Mouse (Mus musculus) limb, embryonic 14.5 days (tissue): ENCODE data around the gene Wdr90. TPM values are rescaled to one million over a fixed set of nuclear protein-coding genes. Genes with fewer than 3 reads are reported as not detected.
"Not testable (repeated sequence)": the region's sequence is repeated elsewhere in the genome, so short reads cannot be mapped to it uniquely, and the experiment has no call there.

Source experiments
- ATAC-seq: fragments of 200-750 bp; cut with Nextera tagmentation; 2 replicates; pipeline ENCODE4 v1.8.0; 2017; ENCODE audit warnings: low read depth, moderate number of reproducible peaks, moderate TSS enrichment; ENCODE audit not compliant: low FRiP score
- DNase-seq: peaks from one replicate; pipeline ENCODE4 v3.0.0-alpha.2; 2015; ENCODE audit warnings: low spot score
- H3K27ac ChIP-seq: fragments of 300-500 bp; sonication (generic); replicated peaks from 2 replicates; pipeline ENCODE4 v1.5.1; 2014; ENCODE audit warnings: low read depth, mild to moderate bottlenecking, low read length, moderate library complexity, mixed read lengths
- H3K27me3 ChIP-seq: fragments of 300-500 bp; sonication (generic); 2 replicates; pipeline ENCODE4 v1.6.1; 2014; ENCODE audit warnings: low read length, mixed read lengths; ENCODE audit not compliant: control insufficient read depth, insufficient read depth
- H3K36me3 ChIP-seq: fragments of 300-500 bp; sonication (generic); 2 replicates; pipeline ENCODE4 v1.6.1; 2014; ENCODE audit warnings: mild to moderate bottlenecking, low read length, moderate library complexity, mixed read lengths; ENCODE audit not compliant: control insufficient read depth, insufficient read depth
- H3K4me1 ChIP-seq: fragments of 300-500 bp; sonication (generic); 2 replicates; pipeline ENCODE4 v1.6.1; 2014; ENCODE audit warnings: antibody characterized with exemption, low read length, mixed read lengths; ENCODE audit not compliant: control insufficient read depth, insufficient read depth
- H3K4me2 ChIP-seq: fragments of 300-500 bp; sonication (generic); replicated peaks from 2 replicates; pipeline ENCODE4 v1.6.1; 2014; ENCODE audit warnings: low read depth, mild to moderate bottlenecking, low read length, moderate library complexity; ENCODE audit not compliant: severe bottlenecking
- H3K4me3 ChIP-seq: fragments of 300-500 bp; sonication (generic); replicated peaks from 2 replicates; pipeline ENCODE4 v1.5.1; 2014; ENCODE audit warnings: low read length
- H3K9ac ChIP-seq: fragments of 300-500 bp; sonication (generic); 2 replicates; pipeline ENCODE4 v1.6.1; 2014; ENCODE audit warnings: mild to moderate bottlenecking, low read depth, low read length, moderate library complexity; ENCODE audit not compliant: severe bottlenecking
- H3K9me3 ChIP-seq: fragments of 300-500 bp; sonication (generic); 2 replicates; pipeline ENCODE4 v1.6.1; 2016; ENCODE audit warnings: low read length; ENCODE audit not compliant: control insufficient read depth
- POLR2A ChIP-seq: fragments of 200-500 bp; IDR thresholded peaks from 2 replicates; pipeline ENCODE4 v1.8.0; 2012; ENCODE audit warnings: inconsistent platforms, mild to moderate bottlenecking, moderate library complexity, borderline replicate concordance; ENCODE audit not compliant: insufficient read depth, insufficient read length; ENCODE audit errors: extremely low read depth
- WGBS: fragments of 180-500 bp; shearing (Covaris S2); extraction: QIAGEN DNeasy Blood & Tissue Kit; methylation state at CpG from one replicate; pipeline ENCODE4 v1.1.7; 2014; 5-methylcytosine and 5-hydroxymethylcytosine counted together
- polyA plus RNA-seq, 2 experiments: library from polyadenylated mRNA; depleted of rRNA in 1 of 2; stranded (reverse) in 1 of 2; unstranded in 1 of 2; fragments of >200 nt; fragmentation: Nextera tagmentation in 1 of 2; extraction: Ambion mirVana in 1 of 2; gene quantifications; 2 replicates each; pipeline versions ENCODE4 v1.2.1 to v1.2.3; 2012 to 2014

Wdr90 gene
- polyA plus RNA-seq, 2 experiments: 18.1 to 68.0 TPM

DNA sequence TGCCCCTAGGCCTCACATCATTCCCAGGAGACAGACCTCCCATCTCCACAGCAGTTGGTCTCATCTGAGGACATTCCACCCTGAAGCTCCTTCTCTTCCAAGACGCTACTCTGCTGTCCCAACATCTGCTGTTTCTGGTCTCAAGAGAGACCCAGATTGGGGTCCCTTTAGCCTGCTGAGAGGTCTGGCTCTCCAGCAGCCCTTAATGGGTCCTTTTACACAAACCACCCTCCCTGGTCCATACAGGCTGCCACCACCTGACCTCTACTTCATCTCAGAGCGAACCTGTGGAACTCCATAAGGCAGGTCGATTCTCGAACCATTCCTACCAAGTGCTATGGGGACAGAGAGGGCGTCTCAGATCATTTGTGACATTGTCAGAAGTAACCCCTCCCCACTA is 53.3 kb downstream of the Wdr90 start:
- Histone ChIP-seq H3K4me3 (peak overlapping the region; percentile 66; the same call in 1 of the 2 replicates), H3K4me2 (peak overlapping the region; percentile 96; the same call in 1 of the 2 replicates), H3K4me1 (peaks cover 6% of the 10 kb centered on the region), H3K27me3 (peaks cover 27% of the 10 kb centered on the region), H3K36me3 (no peaks in the 10 kb centered on the region), H3K27ac (no peak overlapping the region), H3K9ac (no peak overlapping the region), H3K9me3 (no peaks in the 10 kb centered on the region)
- no peak for ATAC-seq
- WGBS: 39% methylated on average over 5 of the region's 5 CpGs
- DNase-seq: no peak
- TF ChIP-seq POLR2A: no peak

DNA sequence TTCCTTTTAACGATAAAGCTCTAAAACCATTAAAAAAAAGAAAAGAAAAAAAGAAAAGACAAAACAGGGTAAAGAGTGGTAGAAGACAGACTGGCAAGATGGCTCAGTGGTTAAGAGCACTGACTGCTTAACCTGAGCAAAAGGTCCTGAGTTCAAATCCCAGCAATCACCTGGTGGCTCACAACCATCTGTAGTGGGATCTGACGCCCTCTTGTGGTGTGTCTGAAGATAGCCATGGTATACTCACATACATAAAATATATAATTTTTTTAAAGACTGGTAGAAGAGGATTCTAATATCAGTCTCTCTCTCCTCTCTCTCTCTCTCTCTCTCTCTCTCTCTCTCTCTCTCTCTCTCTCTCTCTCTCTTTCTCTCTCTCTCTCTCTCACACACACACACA is 53.8 kb downstream of the Wdr90 start:
- not testable (repeated sequence) for DNase-seq

DNA sequence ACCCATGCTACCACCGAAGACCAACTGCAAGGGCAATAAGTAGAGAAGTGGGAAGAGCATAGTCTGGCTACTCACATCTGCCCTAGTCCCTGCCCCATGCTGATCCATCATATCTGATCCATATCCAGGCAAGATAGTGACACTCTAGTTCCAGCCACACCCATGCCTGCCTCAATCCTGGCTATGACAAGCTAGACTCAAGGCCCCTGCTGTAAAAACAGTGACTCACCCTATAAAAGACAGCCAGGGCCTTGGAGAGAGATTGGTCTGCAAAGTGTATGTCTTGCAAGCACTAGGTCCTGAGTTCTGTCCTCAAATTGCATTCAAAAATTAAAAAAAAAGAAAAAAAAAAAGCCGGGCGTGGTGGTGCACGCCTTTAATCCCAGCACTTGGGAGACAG is 54.8 kb downstream of the Wdr90 start:
- Histone ChIP-seq H3K27me3 (peaks cover 19% of the 10 kb centered on the region), H3K27ac (no peak overlapping the region), H3K9ac (no peak overlapping the region), H3K4me2 (no peak overlapping the region), H3K36me3 (no peaks in the 10 kb centered on the region), H3K9me3 (no peaks in the 10 kb centered on the region), H3K4me3 (no peak overlapping the region), H3K4me1 (peaks cover 6% of the 10 kb centered on the region)
- ATAC-seq: no peak
- DNase-seq: no peak
- TF ChIP-seq POLR2A: no peak
- 76% methylated on average over 4 of the region's 4 CpGs for WGBS

More for the DNA sequence above, 53.8 kb downstream of the Wdr90 start:
- 40% methylated on average over 2 of the region's 2 CpGs for WGBS
- not testable (repeated sequence) for H3K27ac ChIP-seq, ATAC-seq, H3K9me3 ChIP-seq, H3K4me3 ChIP-seq, H3K4me1 ChIP-seq, H3K9ac ChIP-seq, H3K36me3 ChIP-seq, H3K4me2 ChIP-seq
- H3K27me3 ChIP-seq: peaks cover 22% of the 10 kb centered on the region

DNA sequence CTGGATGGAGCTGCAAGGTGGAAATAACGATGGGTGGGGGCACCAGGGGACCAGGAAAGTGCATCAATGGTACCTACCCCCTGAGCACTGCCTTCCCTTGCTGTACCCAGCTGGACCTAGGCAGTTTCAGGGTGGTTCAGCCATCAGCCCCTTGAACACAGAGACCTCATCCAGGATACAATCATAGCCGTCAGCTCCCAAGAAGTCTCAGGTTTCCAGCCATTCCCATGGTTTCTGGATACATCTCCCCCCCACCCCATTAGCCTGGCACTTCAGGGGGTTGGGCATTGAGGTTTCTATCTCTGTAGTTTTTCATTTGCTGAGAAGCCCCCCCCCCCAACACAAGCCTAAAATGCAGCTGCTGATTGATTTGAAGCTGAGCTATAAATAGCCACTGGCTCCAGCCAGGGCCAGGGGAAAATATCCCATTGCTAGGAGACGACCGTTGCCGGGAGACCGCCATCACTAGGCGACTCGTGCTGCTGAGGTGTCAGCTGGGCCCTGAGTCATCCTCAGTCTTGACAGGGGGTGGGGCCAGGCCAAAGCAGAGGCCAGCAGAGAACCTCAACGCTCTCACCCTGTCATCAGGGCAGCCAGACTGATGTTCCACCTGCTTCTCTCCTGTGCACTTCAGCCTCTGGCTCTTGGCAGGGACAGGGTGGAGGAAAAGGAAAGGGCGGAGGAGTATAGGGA is 58.3 kb downstream of the Wdr90 start:
- Histone ChIP-seq H3K36me3 (no peaks in the 10 kb centered on the region), H3K27me3 (peaks cover under 1% of the 10 kb centered on the region; the same call in 1 of the 2 replicates), H3K4me1 (no peaks in the 10 kb centered on the region), H3K9me3 (no peaks in the 10 kb centered on the region), H3K4me2 (no peak overlapping the region), H3K4me3 (no peak overlapping the region), H3K27ac (no peak overlapping the region), H3K9ac (no peak overlapping the region; the same call in 1 of the 2 replicates)
- DNase-seq (peak; percentile 30), ATAC-seq (peak; percentile 58; the same call in 1 of the 2 replicates)
- WGBS: 11% methylated on average over 10 of the region's 10 CpGs
- TF ChIP-seq POLR2A: no peak

- Histone ChIP-seq H3K27me3 (no peaks in the 10 kb centered on the region), H3K4me1 (peaks cover 8% of the 10 kb centered on the region; the same call in 1 of the 2 replicates), H3K36me3 (no peaks in the 10 kb centered on the region), H3K27ac (no peak overlapping the region), H3K9me3 (no peaks in the 10 kb centered on the region), H3K4me2 (no peak overlapping the region), H3K9ac (no peak overlapping the region), H3K4me3 (no peak overlapping the region)
- no peak for ATAC-seq
- peak; percentile 79 for DNase-seq
- no peak for TF ChIP-seq POLR2A
- 5% methylated on average over 6 of the region's 6 CpGs for WGBS
Observed at GRCm38 (mm10) chr17:25801029-25801428, 60.3 kb downstream of the Wdr90 start.

DNA sequence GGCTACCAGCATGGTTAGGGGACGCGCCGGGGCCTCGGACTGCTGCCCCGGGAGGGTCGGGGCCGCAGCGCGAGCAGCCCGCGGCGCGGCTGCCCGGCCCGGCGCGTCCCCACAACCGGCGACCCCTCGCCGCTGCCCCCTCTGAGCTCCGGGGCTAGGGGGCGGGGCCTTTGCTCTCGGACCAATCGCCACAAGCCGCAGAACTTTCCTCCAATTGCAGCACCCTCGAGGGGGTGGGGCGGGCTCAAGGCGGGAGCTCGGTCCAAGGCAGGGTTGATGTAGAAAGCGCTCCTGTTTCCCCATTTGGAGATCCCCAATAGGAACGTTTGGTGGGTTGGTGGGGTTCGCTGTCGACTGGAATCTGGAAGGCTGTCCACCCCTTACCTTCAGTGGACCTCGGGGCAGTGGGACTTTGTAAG is 64.3 kb downstream of the Wdr90 start, which contains the start of gene Metrn:
TSS of gene Metrn (minus strand) at position 186 of the 419 bp plus-strand sequence.
- peak; percentile 92 for ATAC-seq

More for the DNA sequence above, 64.3 kb downstream of the Wdr90 start, which contains the start of gene Metrn:
- DNase-seq: peak; percentile 82
- under 1% methylated on average over 29 of the region's 35 CpGs for whole genome bisulfite sequencing
- 0 out of 2 replicates have a peak, but pooled peaks have one; percentile 29 for TF ChIP-seq POLR2A
- H3K4me1 ChIP-seq: peaks cover 21% of the 10 kb centered on the region
- peak within 1 kb of the TSS; percentile 97 for H3K4me2 ChIP-seq
- H3K9ac ChIP-seq: peak within 1 kb of the TSS; percentile 70
- H3K9me3 ChIP-seq: no peaks in the 10 kb centered on the region
- no peaks in the 10 kb centered on the region for H3K27me3 ChIP-seq
- no peaks in the 10 kb centered on the region for H3K36me3 ChIP-seq
- H3K4me3 ChIP-seq: peak within 1 kb of the TSS; percentile 81
- 0 out of 2 replicates have a peak within 1 kb of the TSS, but pooled peaks have one; percentile 4 for H3K27ac ChIP-seq
